Mouse (Mus musculus): ENCODE measurements around the gene Mbl1. TPM values are rescaled to one million over a fixed set of nuclear protein-coding genes. Genes with fewer than 3 reads are reported as not detected.

The Mbl1 gene
- polyA plus RNA-seq, 1 experiment: not detected

GRCm38 (mm10) chr14:41185059-41185821 is 34.0 kb downstream of the Mbl1 start, which contains the start of gene Sftpd:
Sftpd (minus strand) TSS chr14:41185149.
- 44% methylated on average over 4 of the region's 4 CpGs for WGBS
- no peak for DNase-seq (ENCODE audit: low read depth, low spot score)

- 88% methylated on average over 2 of the region's 2 CpGs for WGBS
- DNase-seq (ENCODE audit: low read depth, low spot score): no peak
Observed at GRCm38 (mm10) chr14:41189496-41189895, 38.2 kb downstream of the Mbl1 start.

- 31% methylated on average over 6 of the region's 6 CpGs for WGBS
- DNase-seq (ENCODE audit: low read depth, low spot score): no peak
Observed at GRCm38 (mm10) chr14:41198037-41198730, 46.9 kb downstream of the Mbl1 start.

Other genes with a start within 250 kb of the Mbl1 start
- gene Tspan14, start 184.7 kb upstream of the Mbl1 start, polyA plus RNA-seq (2012; rRNA removed): 49.4 and 50.9 TPM in 2 replicates
- gene Fam213a, start 137.7 kb upstream of the Mbl1 start, polyA plus RNA-seq (2012; rRNA removed): 5.6 and 20.5 TPM in 2 replicates
- not detected in 2 replicates for gene Dydc2, start 82.2 kb upstream of the Mbl1 start, polyA plus RNA-seq (2012; rRNA removed)
- not detected in 2 replicates for gene Dydc1, start 78.5 kb upstream of the Mbl1 start, polyA plus RNA-seq (2012; rRNA removed)
- gene Mat1a, start 46.4 kb upstream of the Mbl1 start, polyA plus RNA-seq (2012; rRNA removed): not detected in 2 replicates
- not detected in 2 replicates for gene Sftpa1, start 19.7 kb upstream of the Mbl1 start, polyA plus RNA-seq (2012; rRNA removed)
- not detected in 2 replicates for gene Sftpd, start 33.7 kb downstream of the Mbl1 start, polyA plus RNA-seq (2012; rRNA removed)
- gene Gm2832, start 127.3 kb downstream of the Mbl1 start, polyA plus RNA-seq (2012; rRNA removed): not detected in 2 replicates
- gene Gm5798, start 197.2 kb downstream of the Mbl1 start, polyA plus RNA-seq (2012; rRNA removed): not detected in 2 replicates
- not detected in 2 replicates for gene Gm7945, start 234.9 kb downstream of the Mbl1 start, polyA plus RNA-seq (2012; rRNA removed)